8 mouse cellular contexts compared by ENCODE assay signal in genomic region chr11:96977606-96978400, GRCm38 (mm10). TPM values are rescaled to one million over a fixed set of nuclear protein-coding genes. Genes with fewer than 3 reads are reported as not detected.
DNase-seq lines count a peak whose midpoint lies in the region; ATAC-seq and TF ChIP-seq lines count a peak whose summit lies in the region.

No protein-coding gene starts in this region.

- under 1% methylated on average over 45 of the region's 45 CpGs for WGBS in forebrain, embryonic 12.5 days
- under 1% methylated on average over 45 of the region's 45 CpGs for WGBS in heart, postnatal 0 days
- WGBS in liver, embryonic 16.5 days (ENCODE audit: insufficient replicate concordance) = under 1% methylated on average over 45 of the region's 45 CpGs
- under 1% methylated on average over 45 of the region's 45 CpGs for WGBS in neural tube, embryonic 13.5 days

- no peaks in the 10 kb centered on the region for H3K9me3 ChIP-seq in ES-Bruce4 (replicated peaks; ENCODE audit: control insufficient read depth, insufficient read depth, low read length, poor library complexity, severe bottlenecking)
- H3K9me3 ChIP-seq in forebrain, embryonic 12.5 days = no peaks in the 10 kb centered on the region
- no peaks in the 10 kb centered on the region for H3K9me3 ChIP-seq in heart, postnatal 0 days (replicated peaks; ENCODE audit: control insufficient read depth, low read length)
- no peaks in the 10 kb centered on the region for H3K9me3 ChIP-seq in liver, embryonic 16.5 days (replicated peaks; ENCODE audit: control insufficient read depth, low read length)
- H3K9me3 ChIP-seq in neural tube, embryonic 13.5 days = no peaks in the 10 kb centered on the region

- ATAC-seq in forebrain, embryonic 12.5 days (ENCODE audit: low FRiP score) = peak; percentile 98
- peak; percentile 94 for ATAC-seq in heart, postnatal 0 days (ENCODE audit: insufficient read depth, low read depth)
- ATAC-seq in liver, embryonic 16.5 days (ENCODE audit: low read depth) = peak; percentile 90
- ATAC-seq in neural tube, embryonic 13.5 days (ENCODE audit: low read depth) = peak; percentile 98

- peak; percentile 100 for DNase-seq in c-Kit-positive CD71-positive TER-119-positive erythroid progenitor cells, embryonic 14.5 days (ENCODE audit: low spot score)
- peak; percentile 100 for DNase-seq in heart, postnatal 0 days (ENCODE audit: low spot score)
- peak; percentile 97 to 99 for DNase-seq in kidney, postnatal 4 days

- peak overlapping the region; percentile 91 for H3K9ac ChIP-seq in ES-Bruce4 (ENCODE audit: low read depth, poor library complexity, severe bottlenecking)
- H3K9ac ChIP-seq in forebrain, embryonic 12.5 days = peak overlapping the region; percentile 95
- peak overlapping the region; percentile 81 for H3K9ac ChIP-seq in heart, postnatal 0 days (replicated peaks; ENCODE audit: low read depth, low read length)
- H3K9ac ChIP-seq in liver, embryonic 16.5 days (ENCODE audit: low read depth, low read length) = peak overlapping the region; percentile 96
- peak overlapping the region; percentile 94 for H3K9ac ChIP-seq in neural tube, embryonic 13.5 days

- no peaks in the 10 kb centered on the region for H3K36me3 ChIP-seq in ES-Bruce4 (ENCODE audit: control insufficient read depth, insufficient read depth, low read length, poor library complexity, severe bottlenecking)
- H3K36me3 ChIP-seq in forebrain, embryonic 12.5 days (replicated peaks) = no peaks in the 10 kb centered on the region
- no peaks in the 10 kb centered on the region for H3K36me3 ChIP-seq in heart, postnatal 0 days (replicated peaks; ENCODE audit: control insufficient read depth, insufficient read depth, low read length)
- no peaks in the 10 kb centered on the region for H3K36me3 ChIP-seq in liver, embryonic 16.5 days (ENCODE audit: control insufficient read depth, insufficient read depth)
- H3K36me3 ChIP-seq in neural tube, embryonic 13.5 days = no peaks in the 10 kb centered on the region
- no peaks in the 10 kb centered on the region for H3K36me3 ChIP-seq in testis, adult 2 months (ENCODE audit: control insufficient read depth, insufficient read depth, low read length)

- H3K4me1 ChIP-seq in ES-Bruce4 (ENCODE audit: control insufficient read depth, insufficient read depth, low read length) = no peaks in the 10 kb centered on the region
- H3K4me1 ChIP-seq in forebrain, embryonic 12.5 days = peaks cover 36% of the 10 kb centered on the region
- H3K4me1 ChIP-seq in heart, postnatal 0 days (ENCODE audit: control insufficient read depth, insufficient read depth) = peaks cover 23% of the 10 kb centered on the region
- peaks cover 32% of the 10 kb centered on the region for H3K4me1 ChIP-seq in liver, embryonic 16.5 days (ENCODE audit: control insufficient read depth, low read depth, low read length)
- peaks cover 45% of the 10 kb centered on the region for H3K4me1 ChIP-seq in neural tube, embryonic 13.5 days (replicated peaks)
- peaks cover 33% of the 10 kb centered on the region for H3K4me1 ChIP-seq in testis, adult 2 months (ENCODE audit: control insufficient read depth, insufficient read depth, low read length)

- peak overlapping the region; percentile 22 for H3K27ac ChIP-seq in ES-Bruce4 (ENCODE audit: insufficient read depth, low read length)
- peak overlapping the region; percentile 95 for H3K27ac ChIP-seq in forebrain, embryonic 12.5 days
- peak overlapping the region; percentile 94 for H3K27ac ChIP-seq in heart, postnatal 0 days (ENCODE audit: low read depth)
- peak overlapping the region; percentile 97 for H3K27ac ChIP-seq in liver, embryonic 16.5 days (ENCODE audit: low read length)
- H3K27ac ChIP-seq in neural tube, embryonic 13.5 days (replicated peaks) = peak overlapping the region; percentile 98
- peak overlapping the region; percentile 93 for H3K27ac ChIP-seq in testis, adult 2 months (ENCODE audit: control insufficient read depth, insufficient read depth, low read depth, low read length)

- TF ChIP-seq EP300 in ES-Bruce4 (IDR thresholded peaks at IDR 0.05; ENCODE audit: insufficient read depth, low read depth, low read length) = no peak
- peak; percentile 100 for TF ChIP-seq EP300 in heart, postnatal 0 days (IDR thresholded peaks at IDR 0.05; ENCODE audit: low read depth)

- TF ChIP-seq POLR2A in ES-Bruce4 (IDR thresholded peaks at IDR 0.05; ENCODE audit: insufficient read depth, low read length) = peak; percentile 22
- TF ChIP-seq POLR2A in testis, adult 2 months (IDR thresholded peaks at IDR 0.05; ENCODE audit: control insufficient read depth, low read depth, low read length) = peak; percentile 73

- no peak for TF ChIP-seq CTCF in ES-Bruce4 (IDR thresholded peaks at IDR 0.05; ENCODE audit: low read depth, low read length)
- TF ChIP-seq CTCF in heart, postnatal 0 days (IDR thresholded peaks at IDR 0.05; ENCODE audit: low read depth) = no peak
- TF ChIP-seq CTCF in testis, adult 2 months (IDR thresholded peaks at IDR 0.05; ENCODE audit: control insufficient read depth, insufficient read depth, insufficient replicate concordance, low read depth, low read length) = no peak

- peak overlapping the region; percentile 80 for H3K4me3 ChIP-seq in ES-Bruce4 (ENCODE audit: low read depth, low read length)
- peak overlapping the region; percentile 88 for H3K4me3 ChIP-seq in forebrain, embryonic 12.5 days (replicated peaks)
- H3K4me3 ChIP-seq in heart, postnatal 0 days (ENCODE audit: low read depth, low read length) = peak overlapping the region; percentile 65
- H3K4me3 ChIP-seq in liver, embryonic 16.5 days (ENCODE audit: low read depth, low read length) = peak overlapping the region; percentile 91
- H3K4me3 ChIP-seq in neural tube, embryonic 13.5 days = peak overlapping the region; percentile 85
- peak overlapping the region; percentile 90 for H3K4me3 ChIP-seq in testis, adult 2 months (ENCODE audit: control insufficient read depth, low read depth, low read length)

- peak overlapping the region; percentile 83 for H3K4me2 ChIP-seq in forebrain, embryonic 12.5 days
- peak overlapping the region; percentile 81 for H3K4me2 ChIP-seq in heart, postnatal 0 days (ENCODE audit: low read depth, low read length)
- peak overlapping the region; percentile 95 for H3K4me2 ChIP-seq in liver, embryonic 16.5 days (ENCODE audit: low read depth, low read length)
- H3K4me2 ChIP-seq in neural tube, embryonic 13.5 days = peak overlapping the region; percentile 87

- no peaks in the 10 kb centered on the region for H3K27me3 ChIP-seq in ES-Bruce4 (ENCODE audit: control insufficient read depth, insufficient read depth, low read length, poor library complexity, severe bottlenecking)
- H3K27me3 ChIP-seq in forebrain, embryonic 12.5 days = peaks cover 7% of the 10 kb centered on the region
- H3K27me3 ChIP-seq in heart, postnatal 0 days (ENCODE audit: control insufficient read depth, insufficient read depth, low read length) = no peaks in the 10 kb centered on the region
- no peaks in the 10 kb centered on the region for H3K27me3 ChIP-seq in liver, embryonic 16.5 days (ENCODE audit: control insufficient read depth, insufficient read depth, low read depth, low read length)
- H3K27me3 ChIP-seq in neural tube, embryonic 13.5 days = no peaks in the 10 kb centered on the region
- H3K27me3 ChIP-seq in testis, adult 2 months (ENCODE audit: control insufficient read depth, insufficient read depth, low read length) = no peaks in the 10 kb centered on the region

RNA-seq across cellular contexts. Expression of gene Sp2, which starts 5.0 kb away (rescaled TPM):
- polyA plus RNA-seq in ES-Bruce4 (2011; ENCODE audit: insufficient read depth, insufficient read length, low read depth, missing spikeins) = 29.0 and 30.5 TPM in 2 replicates
- 23.1 and 27.2 TPM in 2 replicates for polyA plus RNA-seq in forebrain, embryonic 12.5 days (2016; fragmentation: Nextera tagmentation; extraction: Ambion mirVana)
- 6.2 and 6.8 TPM in 2 replicates for total RNA-seq in heart, postnatal 0 days (2014; rRNA removed; ENCODE audit: low replicate concordance)
- polyA plus RNA-seq in heart, postnatal 0 days (2015; fragmentation: Nextera tagmentation; extraction: Ambion mirVana) = 8.9 and 9.0 TPM in 2 replicates
- 15.8 and 18.6 TPM in 2 replicates for polyA plus RNA-seq in liver, embryonic 16.5 days (2015; fragmentation: Nextera tagmentation; extraction: Ambion mirVana)
- polyA plus RNA-seq in neural tube, embryonic 13.5 days (2015; fragmentation: Nextera tagmentation; extraction: Ambion mirVana) = 15.9 and 16.7 TPM in 2 replicates
- 16.4 and 17.9 TPM in 2 replicates for polyA plus RNA-seq in testis, adult 2 months (2012; rRNA removed)

RNA-seq across cellular contexts. Expression of gene Pnpo, which starts 34.0 kb away (rescaled TPM):
- polyA plus RNA-seq in ES-Bruce4 (2011; ENCODE audit: insufficient read depth, insufficient read length, low read depth, missing spikeins) = 23.6 and 24.1 TPM in 2 replicates
- 17.2 and 17.4 TPM in 2 replicates for polyA plus RNA-seq in forebrain, embryonic 12.5 days (2016; fragmentation: Nextera tagmentation; extraction: Ambion mirVana)
- 20.9 and 27.3 TPM in 2 replicates for total RNA-seq in heart, postnatal 0 days (2014; rRNA removed; ENCODE audit: low replicate concordance)
- 25.0 and 28.1 TPM in 2 replicates for polyA plus RNA-seq in heart, postnatal 0 days (2015; fragmentation: Nextera tagmentation; extraction: Ambion mirVana)
- polyA plus RNA-seq in liver, embryonic 16.5 days (2015; fragmentation: Nextera tagmentation; extraction: Ambion mirVana) = 688 and 719 TPM in 2 replicates
- 18.5 and 22.3 TPM in 2 replicates for polyA plus RNA-seq in neural tube, embryonic 13.5 days (2015; fragmentation: Nextera tagmentation; extraction: Ambion mirVana)
- 3.8 and 5.4 TPM in 2 replicates for polyA plus RNA-seq in testis, adult 2 months (2012; rRNA removed)

RNA-seq across cellular contexts. Expression of gene Sp6, which starts 35.4 kb away (rescaled TPM):
- polyA plus RNA-seq in ES-Bruce4 (2011; ENCODE audit: insufficient read depth, insufficient read length, low read depth, missing spikeins) = 12.4 and 13.5 TPM in 2 replicates
- polyA plus RNA-seq in forebrain, embryonic 12.5 days (2016; fragmentation: Nextera tagmentation; extraction: Ambion mirVana) = 0.26 and 0.51 TPM in 2 replicates
- total RNA-seq in heart, postnatal 0 days (2014; rRNA removed; ENCODE audit: low replicate concordance) = 0.04 and 0.19 TPM in 2 replicates
- polyA plus RNA-seq in heart, postnatal 0 days (2015; fragmentation: Nextera tagmentation; extraction: Ambion mirVana) = 0.08 TPM in 1 of 2 replicates, not detected in the other
- polyA plus RNA-seq in liver, embryonic 16.5 days (2015; fragmentation: Nextera tagmentation; extraction: Ambion mirVana) = not detected in 2 replicates
- polyA plus RNA-seq in neural tube, embryonic 13.5 days (2015; fragmentation: Nextera tagmentation; extraction: Ambion mirVana) = 0.17 and 0.29 TPM in 2 replicates
- polyA plus RNA-seq in testis, adult 2 months (2012; rRNA removed) = 0.22 and 0.32 TPM in 2 replicates

RNA-seq across cellular contexts. Expression of gene Prr15l, which starts 49.9 kb away (rescaled TPM):
- polyA plus RNA-seq in ES-Bruce4 (2011; ENCODE audit: insufficient read depth, insufficient read length, low read depth, missing spikeins) = 10.9 and 11.1 TPM in 2 replicates
- polyA plus RNA-seq in forebrain, embryonic 12.5 days (2016; fragmentation: Nextera tagmentation; extraction: Ambion mirVana) = 0.58 and 0.60 TPM in 2 replicates
- 0.39 TPM in 1 of 2 replicates, not detected in the other for total RNA-seq in heart, postnatal 0 days (2014; rRNA removed; ENCODE audit: low replicate concordance)
- 1.2 and 1.3 TPM in 2 replicates for polyA plus RNA-seq in heart, postnatal 0 days (2015; fragmentation: Nextera tagmentation; extraction: Ambion mirVana)
- polyA plus RNA-seq in liver, embryonic 16.5 days (2015; fragmentation: Nextera tagmentation; extraction: Ambion mirVana) = 4.8 and 7.1 TPM in 2 replicates
- 0.21 TPM in 1 of 2 replicates, not detected in the other for polyA plus RNA-seq in neural tube, embryonic 13.5 days (2015; fragmentation: Nextera tagmentation; extraction: Ambion mirVana)
- 2.1 and 4.0 TPM in 2 replicates for polyA plus RNA-seq in testis, adult 2 months (2012; rRNA removed)

RNA-seq across cellular contexts. Expression of gene Scrn2, which starts 51.9 kb away (rescaled TPM):
- polyA plus RNA-seq in ES-Bruce4 (2011; ENCODE audit: insufficient read depth, insufficient read length, low read depth, missing spikeins) = 6.8 and 7.4 TPM in 2 replicates
- polyA plus RNA-seq in forebrain, embryonic 12.5 days (2016; fragmentation: Nextera tagmentation; extraction: Ambion mirVana) = 26.0 and 28.0 TPM in 2 replicates
- total RNA-seq in heart, postnatal 0 days (2014; rRNA removed; ENCODE audit: low replicate concordance) = 29.3 and 31.7 TPM in 2 replicates
- polyA plus RNA-seq in heart, postnatal 0 days (2015; fragmentation: Nextera tagmentation; extraction: Ambion mirVana) = 16.6 and 19.0 TPM in 2 replicates
- polyA plus RNA-seq in liver, embryonic 16.5 days (2015; fragmentation: Nextera tagmentation; extraction: Ambion mirVana) = 11.1 and 12.2 TPM in 2 replicates
- 13.7 and 15.0 TPM in 2 replicates for polyA plus RNA-seq in neural tube, embryonic 13.5 days (2015; fragmentation: Nextera tagmentation; extraction: Ambion mirVana)
- 8.9 and 9.4 TPM in 2 replicates for polyA plus RNA-seq in testis, adult 2 months (2012; rRNA removed)

Comparison
In these comparisons a context has a peak if more than half of its experiments do, and no peak if none do; other contexts are left out.
1. Peak in every context shown above with its lines: DNase-seq, ATAC-seq, H3K4me3 ChIP-seq and H3K27ac ChIP-seq.
2. H3K27ac ChIP-seq: peak in every context shown above with its lines; median percentile 98 in neural tube, embryonic 13.5 days; 97 in liver, embryonic 16.5 days; 95 in forebrain, embryonic 12.5 days; 94 in heart, postnatal 0 days; 93 in testis, adult 2 months; 22 in ES-Bruce4.
3. RNA of gene Pnpo, which starts 34.0 kb away (polyA plus RNA-seq): 688 to 719 TPM in liver, embryonic 16.5 days; 25.0 to 28.1 TPM in heart, postnatal 0 days, 23.6 to 24.1 TPM in ES-Bruce4, 18.5 to 22.3 TPM in neural tube, embryonic 13.5 days, 17.2 to 17.4 TPM in forebrain, embryonic 12.5 days and 3.8 to 5.4 TPM in testis, adult 2 months; every median in the first group is over 10 times any median in the second.